Comparison of ENCODE assay signal across 10 mouse cellular contexts in genomic region chr11:46308271-46308974, GRCm38 (mm10). TPM values are rescaled to one million over a fixed set of nuclear protein-coding genes. Genes with fewer than 3 reads are reported as not detected.
DNase-seq lines count a peak whose midpoint lies in the region; ATAC-seq and TF ChIP-seq lines count a peak whose summit lies in the region.
"Had no signal": no experiment of that assay in that cellular context is flagged by ENCODE, and none has a peak within 500 bp of the region (broad histone marks: within the 10 kb centered on the region; RNA-seq: fewer than 3 reads in every experiment).

No protein-coding gene starts in this region.

- 0 out of 2 replicates have a peak, but pooled peaks have one; percentile 11 for ATAC-seq in megakaryocyte, adult 5-6 weeks (ENCODE audit: poor library complexity, severe bottlenecking)
- ATAC-seq: intestine, embryonic 16.5 days had no signal

- H3K4me3 ChIP-seq in cortical plate, adult 2 months (ENCODE audit: insufficient read depth, low read length) = peak overlapping the region; percentile 100
- no peak overlapping the region for H3K4me3 ChIP-seq in lung, adult 2 months (replicated peaks; ENCODE audit: extremely low read depth, low read depth, low read length)

- H3K4me1 ChIP-seq in cortical plate, adult 2 months (ENCODE audit: control insufficient read depth, insufficient read depth, low read length) = peaks cover 18% of the 10 kb centered on the region
- peaks cover 4% of the 10 kb centered on the region; the same call in 1 of the 2 replicates for H3K4me1 ChIP-seq in lung, adult 2 months (ENCODE audit: control insufficient read depth, insufficient read depth, low read length)

- H3K27ac ChIP-seq in cortical plate, adult 2 months (ENCODE audit: insufficient read depth, low read length) = no peak overlapping the region

- DNase-seq in heart, adult 11 months = peak; percentile 76
- no peak for DNase-seq in heart, postnatal 4 days
- DNase-seq in CD4-positive helper T cell, adult 2 months (ENCODE audit: low read depth, low spot score) = peak; percentile 90
- no peak for DNase-seq in urinary bladder, adult 2 months (ENCODE audit: low spot score)
- no peak for DNase-seq in gastrocnemius, adult 18-20 months (ENCODE audit: low spot score)
- DNase-seq in lung, adult 2 months = no peak
- DNase-seq: gastrocnemius, postnatal 25 days had no signal

- 70% methylated on average over 11 of the region's 11 CpGs for WGBS in lung, adult 2 months

- no peak for TF ChIP-seq CTCF in cortical plate, adult 2 months (IDR thresholded peaks at IDR 0.05; ENCODE audit: extremely low read depth, insufficient read depth, low read length)
- no peak for TF ChIP-seq CTCF in lung, adult 2 months (IDR thresholded peaks at IDR 0.05; ENCODE audit: insufficient read depth, low read length)

- no peak for TF ChIP-seq POLR2A in cortical plate, adult 2 months (IDR thresholded peaks at IDR 0.05; ENCODE audit: extremely low read depth, insufficient read depth, low read length)
- TF ChIP-seq POLR2A in lung, adult 2 months (IDR thresholded peaks at IDR 0.05; ENCODE audit: borderline replicate concordance, extremely low read depth, low read depth, low read length) = no peak

RNA-seq across cellular contexts. Expression of gene Cyfip2, which starts 4.2 kb away (rescaled TPM):
- total RNA-seq in heart, postnatal 4 days (2021) = 10 to 100 TPM; 14.8 to 15.3 TPM
- 273 and 275 TPM in 2 replicates for polyA plus RNA-seq in cortical plate, adult 2 months (2012; rRNA removed)
- 56.5 and 69.7 TPM in 2 replicates for total RNA-seq in megakaryocyte, adult 5-6 weeks (2015)
- 28.2 and 50.1 TPM in 2 replicates for total RNA-seq in megakaryocyte, adult 5-6 weeks (2017)
- polyA plus RNA-seq in urinary bladder, adult 2 months (2012; rRNA removed) = 5.1 and 8.1 TPM in 2 replicates
- total RNA-seq in gastrocnemius, adult 18-20 months (2021) = 10 to 100 TPM; 12.4 to 14.0 TPM
- polyA plus RNA-seq in lung, adult 2 months (2012; rRNA removed) = 5.5 and 9.3 TPM in 2 replicates

Comparison
In these comparisons a context has a peak if more than half of its experiments do, and no peak if none do; other contexts are left out.
1. DNase-seq: peak in heart, adult 11 months (single experiment) and CD4-positive helper T cell, adult 2 months (single experiment); none in heart, postnatal 4 days (single experiment), urinary bladder, adult 2 months (single experiment), gastrocnemius, adult 18-20 months (single experiment) and lung, adult 2 months (single experiment).